Mouse (Mus musculus) left cerebral cortex, adult 18-20 months (tissue): ENCODE measurements around the gene Prkcq. TPM values are rescaled to one million over a fixed set of nuclear protein-coding genes. Genes with fewer than 3 reads are reported as not detected.

Experiments
- DNase-seq, 2 experiments: peaks; one replicate each; pipeline ENCODE4 v3.0.0; 2021 to 2022; ENCODE audit warnings: low spot score in 2 of 2, mixed read lengths in 1 of 2
- total RNA-seq, 2 experiments: library from RNA; stranded (reverse); gene quantifications; 2 replicates each; pipeline ENCODE4 v1.2.3; 2021

Prkcq gene
- total RNA-seq, 2 experiments from 2014 or later, result 5.7 to 5.9 TPM

- peak; percentile 50 to 66 for DNase-seq
Observed at GRCm38 (mm10) chr2:11347791-11348190, 175.9 kb downstream of the Prkcq start.
